Mouse (Mus musculus) gastrocnemius, adult 8-10 months (tissue): ENCODE data around the gene Efhc1. TPM values are rescaled to one million over a fixed set of nuclear protein-coding genes. Genes with fewer than 3 reads are reported as not detected.

Experiments used
- DNase-seq, 2 experiments: peaks; one replicate each; pipeline ENCODE4 v3.0.0; 2022; ENCODE audit warnings: low spot score in 2 of 2
- total RNA-seq, 4 experiments: library from RNA; stranded (reverse); gene quantifications; 2 replicates each; pipeline ENCODE4 v1.2.4; 2022

The Efhc1 gene
- total RNA-seq, 4 experiments from 2014 or later = 0.12 to 0.29 (median 0.13) TPM; not detected in 1

GRCm38 (mm10) chr1:20943016-20943415 is 8.4 kb upstream of the Efhc1 start:
- DNase-seq = no peak

- no peak for DNase-seq
Observed at GRCm38 (mm10) chr1:20951799-20952198, 373 bp downstream of the Efhc1 start.

DNA sequence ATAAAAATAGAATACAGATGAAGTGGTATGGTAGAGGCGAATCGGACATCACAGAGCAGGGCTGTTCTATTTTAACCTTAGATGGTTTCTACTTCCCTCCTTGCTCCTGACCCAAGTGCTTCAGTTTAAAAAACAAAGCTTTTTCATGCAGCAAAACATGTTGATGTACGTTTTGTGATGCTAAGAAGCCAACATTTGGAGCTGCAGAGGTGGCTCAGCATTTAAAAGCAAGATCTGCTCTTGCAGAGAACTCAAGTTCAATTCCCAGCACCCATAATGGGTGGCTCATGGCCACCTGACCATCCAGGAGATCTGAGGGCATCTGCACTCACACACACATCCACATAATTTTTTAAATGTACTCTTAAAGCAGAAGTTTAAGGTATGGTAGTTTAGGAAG is 3.5 kb downstream of the Efhc1 start:
- DNase-seq = no peak

- DNase-seq = no peak
Observed at GRCm38 (mm10) chr1:20969642-20970041, 18.2 kb downstream of the Efhc1 start.

DNA sequence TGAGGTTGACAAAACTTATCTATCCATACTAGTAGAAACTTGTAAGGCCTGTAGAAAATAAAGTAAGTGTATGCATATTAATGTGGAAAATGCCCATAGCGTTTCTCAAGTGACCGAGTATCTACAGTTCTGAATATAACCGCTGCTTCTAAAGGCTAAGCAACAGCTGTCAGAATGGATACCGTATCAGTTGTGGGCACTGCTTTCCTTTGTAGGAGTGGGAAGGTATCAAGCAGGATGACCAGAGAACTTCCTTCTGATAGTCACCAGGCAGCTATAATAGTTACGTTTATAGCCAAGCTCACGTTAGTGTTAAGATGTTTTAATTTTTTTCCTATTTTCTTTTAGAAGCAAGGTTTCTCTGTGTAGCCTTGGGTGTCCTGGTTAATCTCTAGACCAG is 22.0 kb downstream of the Efhc1 start:
- DNase-seq = no peak

- no peak for DNase-seq
Observed at GRCm38 (mm10) chr1:20974341-20975135, 23.1 kb downstream of the Efhc1 start.

GRCm38 (mm10) chr1:20980553-20980952 is 29.1 kb downstream of the Efhc1 start:
- no peak for DNase-seq

GRCm38 (mm10) chr1:20981764-20982163 is 30.3 kb downstream of the Efhc1 start:
- DNase-seq = no peak

DNA sequence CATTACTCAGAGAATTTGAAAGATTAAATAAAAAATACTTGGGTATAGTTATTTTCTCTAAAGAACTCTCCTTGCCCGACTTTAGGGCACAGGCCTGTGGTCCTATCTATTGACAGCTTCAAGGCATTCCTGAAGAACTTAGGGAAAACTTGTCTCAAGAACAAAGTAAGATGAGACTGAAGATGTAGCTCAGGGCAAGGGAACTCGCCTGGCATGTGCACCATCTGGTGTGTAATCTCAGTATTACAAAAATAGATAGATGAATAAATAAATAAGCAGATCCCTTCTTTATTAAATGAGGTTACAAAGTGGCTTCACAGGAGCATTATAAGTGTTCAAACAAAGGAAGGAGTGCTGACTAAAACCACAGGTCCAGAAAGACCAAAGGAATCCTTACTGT is 32.7 kb downstream of the Efhc1 start:
- no peak for DNase-seq

- no peak for DNase-seq
Observed at GRCm38 (mm10) chr1:20984582-20984981, 33.2 kb downstream of the Efhc1 start.

- no peak for DNase-seq
Observed at GRCm38 (mm10) chr1:20986378-20987056, 35.1 kb downstream of the Efhc1 start.

- no peak for DNase-seq
Observed at GRCm38 (mm10) chr1:20989461-20990083, 38.1 kb downstream of the Efhc1 start.

GRCm38 (mm10) chr1:20993690-20994089 is 42.3 kb downstream of the Efhc1 start:
- DNase-seq = no peak

DNA sequence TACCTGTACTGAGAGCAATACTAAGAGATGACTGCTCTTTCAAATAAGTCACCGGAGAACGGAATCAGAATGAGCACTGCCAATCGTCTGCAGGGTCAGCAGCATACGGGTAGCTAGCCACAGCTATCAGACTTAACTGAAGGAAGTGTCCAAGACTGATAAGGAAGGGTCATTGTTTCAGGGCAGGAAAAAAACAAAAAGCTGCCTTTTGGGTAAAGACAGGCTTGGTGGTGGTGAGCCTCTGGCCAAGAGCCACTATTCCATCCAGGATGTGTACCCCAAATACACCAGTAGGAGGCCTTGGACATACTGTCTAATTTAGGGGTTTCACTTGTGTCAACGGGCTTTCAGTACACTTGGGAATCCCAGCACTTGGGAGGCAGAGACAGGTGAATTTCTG is 42.9 kb downstream of the Efhc1 start:
- DNase-seq = no peak

GRCm38 (mm10) chr1:20995331-20995986 is 44.0 kb downstream of the Efhc1 start:
- DNase-seq = no peak

DNA sequence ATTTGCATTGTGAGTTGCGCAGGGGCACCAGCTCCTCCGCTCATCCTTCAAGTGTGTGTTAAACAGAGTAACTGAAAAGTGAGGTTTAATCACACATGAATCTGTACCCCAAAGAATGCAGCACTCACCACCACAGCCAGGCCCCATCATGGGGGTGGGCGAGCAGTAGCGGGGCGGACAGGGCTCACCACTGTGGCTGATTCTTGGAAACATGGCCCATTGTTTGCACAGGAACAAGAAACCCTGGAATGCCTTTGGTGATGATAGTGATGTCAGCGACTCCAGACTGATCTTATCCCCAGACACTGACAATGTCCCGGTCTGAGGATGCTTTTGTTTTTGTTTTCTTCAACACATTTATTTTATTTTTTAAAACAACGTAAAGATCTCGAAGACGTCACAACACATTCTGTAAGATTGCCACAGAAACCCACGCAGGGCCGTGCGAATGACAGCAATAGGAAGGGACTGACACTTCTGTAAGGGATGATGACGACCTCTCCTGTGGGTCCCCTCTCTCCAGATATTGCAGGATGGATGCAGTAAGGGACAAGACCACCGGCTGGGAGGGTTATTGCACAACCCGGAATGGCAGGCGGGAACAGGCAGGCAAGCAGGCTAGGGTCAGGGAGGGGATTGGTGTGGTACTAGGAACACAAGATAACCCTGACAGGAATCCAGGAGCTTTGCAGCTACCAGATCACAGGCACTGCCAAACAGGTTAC is 45.3 kb downstream of the Efhc1 start:
- DNase-seq = no peak

DNA sequence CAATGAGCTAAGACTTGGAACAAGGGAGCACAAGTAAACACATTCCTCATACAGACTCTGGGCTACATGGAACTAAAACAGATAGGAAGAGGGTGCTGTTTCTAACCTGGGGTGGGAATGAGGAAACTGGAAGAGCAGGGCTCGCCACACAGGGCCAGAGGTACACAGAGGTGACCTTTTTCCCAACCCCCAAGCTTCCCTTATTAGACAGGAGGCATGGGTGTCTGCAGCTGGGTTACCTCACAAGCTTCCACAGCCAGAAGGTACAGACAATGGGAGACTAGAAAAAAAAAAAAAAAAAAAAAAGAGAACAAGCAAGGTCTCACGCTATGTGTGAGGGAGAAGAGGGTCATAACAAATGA is 45.9 kb downstream of the Efhc1 start:
- no peak for DNase-seq

GRCm38 (mm10) chr1:20997881-20998389 is 46.5 kb downstream of the Efhc1 start:
- DNase-seq = no peak

DNA sequence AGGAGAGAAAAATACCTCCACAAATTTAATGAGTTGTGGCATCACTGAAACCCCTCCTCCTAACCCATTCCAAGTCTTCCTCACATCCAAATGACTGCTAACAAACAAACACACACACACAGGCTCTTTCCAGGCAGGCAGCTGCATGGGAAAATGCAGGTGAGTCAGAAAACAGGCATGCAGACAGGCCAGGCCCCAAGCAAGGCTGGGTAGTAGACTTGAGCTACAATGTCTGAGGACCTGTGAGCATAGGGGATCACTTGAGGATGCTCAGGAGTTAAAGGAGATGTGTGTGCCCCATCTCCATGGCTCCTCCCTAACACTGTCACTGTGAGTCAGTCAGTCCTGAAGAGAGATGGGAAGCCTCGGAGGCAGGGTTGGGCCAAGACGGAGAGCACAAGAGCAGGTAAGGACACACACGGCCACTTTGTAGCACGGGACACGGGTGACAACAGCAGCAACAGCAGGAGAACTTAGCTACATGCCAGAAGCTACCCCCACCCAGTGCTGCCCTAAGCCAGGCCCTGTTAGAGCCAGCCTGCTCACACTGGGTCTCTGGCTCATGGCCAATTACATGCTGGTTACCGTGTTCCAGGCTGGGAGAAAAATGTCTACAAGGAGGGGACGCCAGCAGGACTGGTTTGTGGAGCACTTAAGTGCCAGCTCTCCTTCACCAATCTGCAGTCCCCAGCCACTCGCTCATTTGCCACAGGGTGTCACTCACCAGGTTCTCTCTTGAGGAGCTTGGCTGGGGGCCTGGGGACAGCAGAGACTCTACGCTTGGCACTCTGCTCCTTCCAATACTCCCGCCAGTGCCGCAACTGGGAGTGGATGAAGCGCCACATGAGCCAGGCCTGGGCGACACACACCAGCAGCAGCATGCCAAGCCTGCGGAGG is 51.1 kb downstream of the Efhc1 start:
- peak in 1 of 2 experiments; percentile 69 for DNase-seq

GRCm38 (mm10) chr1:21004596-21004995 is 53.2 kb downstream of the Efhc1 start:
- DNase-seq = no peak
